Mouse (Mus musculus) regulatory T cell (primary cell): ENCODE results near the gene Cptp.

Experiments used
- in situ Hi-C: fragments of 300-600 bp; cut with MboI, MseI; formaldehyde crosslinking; loops from one replicate; pipeline ENCODE4 v1.15.1; 2025; ENCODE audit warnings: high pct_unique_total_duplicates

The Cptp gene

GRCm38 (mm10) chr4:155869317-155870033 is at the start of gene Cptp, which contains the start of gene Ints11:
TSS of gene Cptp (minus strand) at chr4:155869440.
TSS of gene Ints11 (plus strand) at chr4:155869546.
- in situ Hi-C loops: no loop called here

GRCm38 (mm10) chr4:155908751-155909150 is 39.5 kb upstream of the Cptp start:
- in situ Hi-C loops: no loop called here

- in situ Hi-C loops: no loop called here
Observed at GRCm38 (mm10) chr4:155908281-155908680, 39.0 kb upstream of the Cptp start.

GRCm38 (mm10) chr4:155907003-155907402 is 37.8 kb upstream of the Cptp start:
- in situ Hi-C loops: no loop called here

- in situ Hi-C loops: no loop called here
Observed at GRCm38 (mm10) chr4:155906125-155906524, 36.9 kb upstream of the Cptp start.

GRCm38 (mm10) chr4:155905634-155906033 is 36.4 kb upstream of the Cptp start:
- in situ Hi-C loops: no loop called here

- in situ Hi-C loops: no loop called here
Observed at GRCm38 (mm10) chr4:155904318-155905102, 35.3 kb upstream of the Cptp start.

- in situ Hi-C loops: no loop called here
Observed at GRCm38 (mm10) chr4:155903246-155903645, 34.0 kb upstream of the Cptp start.

- in situ Hi-C loops: no loop called here
Observed at GRCm38 (mm10) chr4:155901205-155901604, 32.0 kb upstream of the Cptp start.

- in situ Hi-C loops: no loop called here
Observed at GRCm38 (mm10) chr4:155899355-155899754, 30.1 kb upstream of the Cptp start.

- in situ Hi-C loops: no loop called here
Observed at GRCm38 (mm10) chr4:155898318-155898717, 29.1 kb upstream of the Cptp start.

GRCm38 (mm10) chr4:155896461-155896860 is 27.2 kb upstream of the Cptp start:
- in situ Hi-C loops: no loop called here

- in situ Hi-C loops: no loop called here
Observed at GRCm38 (mm10) chr4:155895826-155896225, 26.6 kb upstream of the Cptp start.

GRCm38 (mm10) chr4:155895216-155895615 is 26.0 kb upstream of the Cptp start:
- in situ Hi-C loops: no loop called here

- in situ Hi-C loops: loop anchor here (5.0 kb wide), 1 partner anchor 48 kb away; the partner anchor contains the start of gene Ube2j2
Observed at GRCm38 (mm10) chr4:155894311-155894881, 25.2 kb upstream of the Cptp start.

GRCm38 (mm10) chr4:155893212-155893690 is 24.0 kb upstream of the Cptp start:
- in situ Hi-C loops: loop anchor here (5.0 kb wide), 1 partner anchor 49 kb away; the partner anchor contains the start of gene Ube2j2

GRCm38 (mm10) chr4:155892438-155893211 is 23.4 kb upstream of the Cptp start:
- in situ Hi-C loops: loop anchor here (5.0 kb wide), 1 partner anchor 50 kb away; the partner anchor contains the start of gene Ube2j2

- in situ Hi-C loops: loop anchor here (5.0 kb wide), 1 partner anchor 50 kb away; the partner anchor contains the start of gene Ube2j2
Observed at GRCm38 (mm10) chr4:155892017-155892416, 22.8 kb upstream of the Cptp start.

- in situ Hi-C loops: loop anchor here (5.0 kb wide), 1 partner anchor 51 kb away; the partner anchor contains the start of gene Ube2j2
Observed at GRCm38 (mm10) chr4:155891551-155892001, 22.3 kb upstream of the Cptp start, which contains the start of the genes Pusl1 and Acap3. TSS of gene Pusl1 (minus strand) at chr4:155891781. TSS of gene Acap3 (plus strand) at chr4:155891822.

- in situ Hi-C loops: loop anchor here (5.0 kb wide), 1 partner anchor 51 kb away; the partner anchor contains the start of gene Ube2j2
Observed at GRCm38 (mm10) chr4:155891011-155891471, 21.8 kb upstream of the Cptp start.

GRCm38 (mm10) chr4:155889316-155889715 is 20.1 kb upstream of the Cptp start:
- in situ Hi-C loops: no loop called here
